Comparison of ENCODE assay signal across 10 mouse cellular contexts in the genomic region with DNA sequence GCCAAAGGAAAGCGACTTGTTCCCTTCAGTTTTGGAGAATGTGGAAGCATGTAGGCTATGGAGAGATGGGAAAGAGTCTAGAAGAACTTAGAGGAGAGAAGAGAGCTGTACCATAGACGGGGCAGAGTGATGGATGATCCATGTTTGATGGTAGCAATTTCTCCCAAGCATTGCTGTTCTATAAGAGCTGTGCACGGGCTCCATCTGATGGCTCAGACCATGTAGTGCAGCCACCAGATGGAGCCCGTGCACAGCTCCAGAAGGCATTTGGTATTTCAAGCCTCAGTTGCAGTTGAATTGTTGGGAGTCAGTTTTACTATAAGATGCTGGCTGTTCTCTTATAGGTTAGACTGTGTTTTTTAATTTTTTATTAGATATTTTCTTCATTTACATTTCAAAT. TPM values are rescaled to one million over a fixed set of nuclear protein-coding genes. Genes with fewer than 3 reads are reported as not detected.
A peak's percentile ranks its signal among the peaks of the same experiment; 100 is the strongest.
DNase-seq lines count a peak whose midpoint lies in the region; ATAC-seq and TF ChIP-seq lines count a peak whose summit lies in the region.
"Had no signal": no experiment of that assay in that cellular context is flagged by ENCODE, and none has a peak within 500 bp of the region (broad histone marks: within the 10 kb centered on the region; RNA-seq: fewer than 3 reads in every experiment).

No protein-coding gene starts in this region.

- H3K36me3 ChIP-seq in midbrain, embryonic 10.5 days, result peaks cover 52% of the 10 kb centered on the region
- no peaks in the 10 kb centered on the region; the same call in 1 of the 2 replicates for H3K36me3 ChIP-seq in midbrain, embryonic 15.5 days (replicated peaks)

- no peak overlapping the region for H3K27ac ChIP-seq in midbrain, embryonic 10.5 days (replicated peaks)
- H3K27ac ChIP-seq in midbrain, embryonic 15.5 days, result no peak overlapping the region
- H3K27ac ChIP-seq in layer of hippocampus, adult 2 months, result no peak overlapping the region
- H3K27ac ChIP-seq: midbrain, embryonic 12.5 days had no signal

- peak; percentile 27 for DNase-seq in midbrain, embryonic 10.5 days (ENCODE audit: low spot score)
- DNase-seq in adipocyte (ENCODE audit: low spot score), result peak; percentile 66
- peak; percentile 85 for DNase-seq in embryo, embryonic 11 days
- peak; percentile 44 to 66 for DNase-seq in layer of hippocampus, adult 2 months (ENCODE audit: low spot score in 2 of 2)
- peak; percentile 38 for DNase-seq in telencephalon, adult 2 months (ENCODE audit: low read depth, low spot score)

- ATAC-seq in midbrain, embryonic 15.5 days (replicated peaks), result no peak
- ATAC-seq in hematopoietic stem cell, adult 5-6 weeks (replicated peaks in 1 of 2; ENCODE audit: insufficient read depth in 1 of 2, low FRiP score in 2 of 2, low TSS enrichment in 1 of 2, low read depth in 1 of 2, poor library complexity in 2 of 2, severe bottlenecking in 2 of 2), result peak; percentile 56 to 75; a peak in 3 of 4 replicates
- ATAC-seq in megakaryocyte-erythroid progenitor cell, adult 5-6 weeks (replicated peaks; ENCODE audit: low FRiP score, low TSS enrichment, poor library complexity, severe bottlenecking), result peak; percentile 95

- no peak overlapping the region for H3K4me2 ChIP-seq in midbrain, embryonic 15.5 days
- H3K4me2 ChIP-seq: midbrain, embryonic 12.5 days had no signal

- peak; percentile 81 for TF ChIP-seq CTCF in layer of hippocampus, adult 2 months (conservative IDR thresholded peaks at IDR 0.05)

- no peak overlapping the region for H3K4me3 ChIP-seq in midbrain, embryonic 10.5 days
- no peak overlapping the region for H3K4me3 ChIP-seq in midbrain, embryonic 15.5 days
- H3K4me3 ChIP-seq in layer of hippocampus, adult 2 months, result no peak overlapping the region
- H3K4me3 ChIP-seq: erythroblast, embryonic 14.5 days; midbrain, embryonic 12.5 days had no signal

- WGBS in midbrain, embryonic 10.5 days, result 29% methylated on average over 4 of the region's 4 CpGs
- 21% methylated on average over 4 of the region's 4 CpGs for WGBS in midbrain, embryonic 15.5 days

- H3K4me1 ChIP-seq in midbrain, embryonic 10.5 days, result no peaks in the 10 kb centered on the region
- no peaks in the 10 kb centered on the region for H3K4me1 ChIP-seq in midbrain, embryonic 15.5 days
- H3K4me1 ChIP-seq: midbrain, embryonic 12.5 days had no signal

- no peaks in the 10 kb centered on the region for H3K9me3 ChIP-seq in midbrain, embryonic 10.5 days (replicated peaks)
- H3K9me3 ChIP-seq in midbrain, embryonic 15.5 days, result no peaks in the 10 kb centered on the region
- H3K9me3 ChIP-seq: midbrain, embryonic 12.5 days had no signal

- no peaks in the 10 kb centered on the region for H3K27me3 ChIP-seq in midbrain, embryonic 10.5 days (ENCODE audit: low read depth, poor library complexity, severe bottlenecking)
- no peaks in the 10 kb centered on the region for H3K27me3 ChIP-seq in midbrain, embryonic 15.5 days (replicated peaks)
- H3K27me3 ChIP-seq: midbrain, embryonic 12.5 days had no signal

- H3K9ac ChIP-seq in midbrain, embryonic 15.5 days, result no peak overlapping the region
- H3K9ac ChIP-seq: midbrain, embryonic 12.5 days had no signal

RNA-seq across cellular contexts. Expression of gene Luzp1, which starts 56.9 kb away (rescaled TPM):
- 119 and 135 TPM in 2 replicates for polyA plus RNA-seq in midbrain, embryonic 10.5 days (2016; fragmentation: Nextera tagmentation; extraction: Ambion mirVana)
- polyA plus RNA-seq in midbrain, embryonic 15.5 days (2015; fragmentation: Nextera tagmentation; extraction: Ambion mirVana), result 52.0 and 57.7 TPM in 2 replicates
- 7.6 and 8.9 TPM in 2 replicates for total RNA-seq in hematopoietic stem cell, adult 5-6 weeks (2017)
- 10 to 100 TPM; 80.6 to 95.8 TPM for total RNA-seq in layer of hippocampus, adult 2 months (2021)
- 4.0 and 13.9 TPM in 2 replicates for total RNA-seq in megakaryocyte-erythroid progenitor cell, adult 5-6 weeks (2014; fragmentation: Nextera tagmentation)
- total RNA-seq in megakaryocyte-erythroid progenitor cell, adult 5-6 weeks (2017), result 2.3 and 3.7 TPM in 2 replicates

Comparison
In these comparisons a context has a peak if more than half of its experiments do, and no peak if none do; other contexts are left out.
1. DNase-seq: peak in every context shown above with its lines; median percentile 85 in embryo, embryonic 11 days; 66 in adipocyte; 55 in layer of hippocampus, adult 2 months; 38 in telencephalon, adult 2 months; 27 in midbrain, embryonic 10.5 days.